Mouse (Mus musculus) G1E (cell line): ENCODE results near the gene Tulp4.
"Not testable (repeated sequence)": the region's sequence is repeated elsewhere in the genome, so short reads cannot be mapped to it uniquely, and the experiment has no call there.

Source experiments
- CTCF ChIP-seq: IDR thresholded peaks from 2 replicates; pipeline ENCODE4 v1.5.1; 2012; ENCODE audit warnings: low read depth, low read length, inconsistent platforms, mixed read lengths
- GATA2 ChIP-seq: IDR thresholded peaks from 2 replicates; pipeline ENCODE4 v1.6.1; 2012; ENCODE audit warnings: low read depth, low read length, inconsistent platforms, borderline replicate concordance

DNA sequence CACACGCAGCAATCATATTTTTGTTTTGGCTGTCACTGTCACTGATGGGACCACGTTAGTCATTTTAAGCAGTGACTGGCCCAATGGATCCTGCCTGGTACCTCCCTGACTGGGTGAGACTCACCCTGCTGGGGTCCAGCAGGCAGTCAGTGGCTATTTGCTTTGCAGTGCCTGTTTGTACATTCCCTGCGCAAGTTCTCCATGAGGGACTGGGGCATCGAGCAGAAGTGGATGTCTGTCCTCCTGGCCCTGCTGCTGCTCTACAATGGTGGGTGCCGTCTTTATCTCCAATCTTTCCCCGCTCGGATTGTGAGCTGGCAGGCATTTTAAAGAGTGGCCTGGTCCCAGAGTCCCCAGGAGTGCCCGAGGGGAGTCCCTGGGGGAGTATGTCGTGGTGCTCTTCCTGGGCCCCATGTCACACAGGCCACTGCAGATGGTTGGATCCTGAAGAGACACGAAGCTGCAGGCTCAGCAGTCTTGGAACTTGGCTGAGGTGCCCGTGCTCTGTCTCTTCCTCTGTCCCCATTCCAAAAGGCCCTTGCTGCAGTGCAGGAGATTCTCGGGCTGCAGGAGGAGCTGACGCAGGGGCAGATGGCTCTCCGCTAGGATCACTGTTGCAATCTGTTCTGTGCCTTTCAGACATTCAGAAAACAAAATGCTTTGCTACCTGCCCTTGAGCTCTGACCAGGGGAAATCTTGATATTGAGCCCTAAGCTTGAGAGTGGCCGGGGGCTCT lies 191.0 kb downstream of the Tulp4 start:
- TF ChIP-seq CTCF, GATA2: not testable (repeated sequence)
